Mouse (Mus musculus): ENCODE results near the gene Tsacc. TPM values are rescaled to one million over a fixed set of nuclear protein-coding genes. Genes with fewer than 3 reads are reported as not detected.

The Tsacc gene
- total and polyA plus RNA-seq, 3 experiments: 6.7 to 11.3 (median 9.3) TPM

DNA sequence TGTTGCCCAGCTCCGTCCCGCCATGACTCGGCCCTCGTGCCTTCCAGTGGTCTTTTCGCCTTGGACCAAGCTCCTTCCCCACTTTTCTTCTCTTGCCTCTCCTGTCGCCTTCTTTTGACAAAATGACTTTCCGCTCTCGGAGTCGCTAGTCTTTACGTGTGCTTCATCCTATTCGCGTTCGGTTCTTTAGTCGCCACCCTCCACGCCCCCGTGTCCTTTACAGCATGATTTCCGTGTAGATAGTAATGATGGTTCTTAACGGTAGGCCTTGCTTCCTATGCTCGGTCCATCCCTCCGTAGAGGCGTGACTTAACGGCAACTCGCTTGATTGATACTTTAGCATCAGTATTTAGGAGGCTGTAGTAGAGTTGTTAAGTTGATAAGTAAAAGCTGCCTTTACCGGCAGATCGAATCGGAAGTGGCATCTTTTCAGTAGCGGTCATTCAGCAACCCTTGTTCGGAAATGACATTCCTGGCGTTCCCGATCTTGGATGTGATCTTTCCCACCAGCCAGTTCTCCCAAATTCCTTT, 587 bp upstream of the Tsacc start:
- Histone ChIP-seq H3K27me3 (replicated peaks) (no peaks in the 10 kb centered on the region), H3K27ac (ENCODE audit: insufficient read depth, low read depth) (peak overlapping the region; percentile 83), H3K4me3 (replicated peaks in 1 of 3; ENCODE audit: low read depth in 2 of 3, low read length in 2 of 3, poor library complexity in 1 of 3) (peak overlapping the region; percentile 82 to 98 (median 95)), H3K79me2 (replicated peaks; ENCODE audit: control insufficient read depth, extremely low read depth, insufficient read depth, poor library complexity, severe bottlenecking) (peaks cover 43% of the 10 kb centered on the region), H3K9ac (ENCODE audit: insufficient read depth, low read depth) (peak overlapping the region; percentile 61), H3K36me3 (replicated peaks in 1 of 2; ENCODE audit: control insufficient read depth in 1 of 2, insufficient read depth in 1 of 2, low read length in 1 of 2) (peaks cover 29 to 47% of the 10 kb centered on the region in 2 experiments), H3K4me2 (ENCODE audit: insufficient read depth, low read depth, poor library complexity, severe bottlenecking) (peak overlapping the region; percentile 59; the same call in 1 of the 2 replicates), H3K9me3 (replicated peaks; ENCODE audit: low read length) (no peaks in the 10 kb centered on the region), H3K4me1 (ENCODE audit: control insufficient read depth in 1 of 2, insufficient read depth in 2 of 2) (peaks cover 0 to 28% of the 10 kb centered on the region in 2 experiments; a peak in 3 of 4 replicates)
- dilution Hi-C loops (cut with MboI; ENCODE audit: extremely low pct_ligation_motif_present, extremely low pct_unique_long_range_greater_than_20kb, low sequenced_read_pairs) (no loop called here), in situ Hi-C loops (cut with MboI; ENCODE audit: low pct_ligation_motif_present, low pct_unique_long_range_greater_than_20kb, low sequenced_read_pairs) (loop anchor here (5.0 kb wide), 1 partner anchor 35 kb away; no protein-coding TSS in a partner anchor)
- peak; percentile 57 for DNase-seq (ENCODE audit: extremely low read depth)
- TF ChIP-seq USF2 (conservative IDR thresholded peaks at IDR 0.05; ENCODE audit: low read depth, low read length) (no peak), ELF1 (IDR thresholded peaks at IDR 0.05; ENCODE audit: low read depth, low read length) (peak; percentile 26; the same call in 1 of the 2 replicates), POLR2A (IDR thresholded peaks at IDR 0.05; ENCODE audit: low read depth, low read length) (no peak), CHD1 (IDR thresholded peaks at IDR 0.05; ENCODE audit: low read depth, low read length) (peak; percentile 57; the same call in 1 of the 2 replicates), MAX (IDR thresholded peaks at IDR 0.05; ENCODE audit: low read length) (0 out of 2 replicates have a peak, but pooled peaks have one; percentile 16), TBP (conservative IDR thresholded peaks at IDR 0.05; ENCODE audit: low read depth, low read length) (no peak), PAX5 (IDR thresholded peaks at IDR 0.05; ENCODE audit: low read length) (no peak), SIN3A (IDR thresholded peaks at IDR 0.05; ENCODE audit: low read length) (peak; percentile 83), UBTF (IDR thresholded peaks at IDR 0.05; ENCODE audit: low read depth, low read length) (0 out of 2 replicates have a peak, but pooled peaks have one; percentile 13), E2F4 (IDR thresholded peaks at IDR 0.05; ENCODE audit: insufficient replicate concordance, low read depth, low read length) (no peak), MXI1 (IDR thresholded peaks at IDR 0.05; ENCODE audit: low read depth, low read length) (peak; percentile 78)

DNA sequence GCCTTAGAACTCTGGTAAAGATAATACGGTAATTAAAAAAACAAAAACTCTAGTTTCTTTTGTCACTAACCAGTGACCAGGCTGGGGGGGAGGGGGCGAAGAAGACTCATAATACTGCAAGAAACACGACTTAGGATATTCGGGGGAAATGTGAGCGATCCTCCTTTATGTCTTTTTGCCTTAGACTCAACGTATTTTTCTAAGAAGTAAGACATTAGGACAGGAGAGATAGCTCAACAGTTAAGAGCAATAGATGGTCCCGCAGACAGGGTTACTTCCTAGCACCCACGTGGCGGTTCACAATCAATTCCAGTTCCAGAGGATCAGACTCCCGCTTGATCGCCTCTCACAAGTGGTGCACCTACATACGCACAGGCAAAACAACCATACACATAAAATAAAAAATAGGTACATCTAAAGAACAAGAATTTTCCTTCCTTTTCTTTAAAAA, 664 bp downstream of the Tsacc start:
- H3K4me1 ChIP-seq (ENCODE audit: control insufficient read depth in 1 of 2, insufficient read depth in 2 of 2): peaks cover 0 to 30% of the 10 kb centered on the region in 2 experiments; a peak in 3 of 4 replicates
- peaks cover 41% of the 10 kb centered on the region for H3K79me2 ChIP-seq (replicated peaks; ENCODE audit: control insufficient read depth, extremely low read depth, insufficient read depth, poor library complexity, severe bottlenecking)
- dilution Hi-C loops (cut with MboI; ENCODE audit: extremely low pct_ligation_motif_present, extremely low pct_unique_long_range_greater_than_20kb, low sequenced_read_pairs): no loop called here
- DNase-seq (ENCODE audit: extremely low read depth): peak; percentile 55
- no peaks in the 10 kb centered on the region for H3K27me3 ChIP-seq (replicated peaks)
- H3K4me3 ChIP-seq (replicated peaks in 1 of 3; ENCODE audit: low read depth in 2 of 3, low read length in 2 of 3, poor library complexity in 1 of 3): peak overlapping the region; percentile 52 to 98 (median 67)
- peaks cover 19 to 38% of the 10 kb centered on the region in 2 experiments for H3K36me3 ChIP-seq (replicated peaks in 1 of 2; ENCODE audit: control insufficient read depth in 1 of 2, insufficient read depth in 1 of 2, low read length in 1 of 2)
- H3K27ac ChIP-seq (ENCODE audit: insufficient read depth, low read depth): peak overlapping the region; percentile 51; the same call in 1 of the 2 replicates
- H3K9me3 ChIP-seq (replicated peaks; ENCODE audit: low read length): no peaks in the 10 kb centered on the region
- in situ Hi-C loops (cut with MboI; ENCODE audit: low pct_ligation_motif_present, low pct_unique_long_range_greater_than_20kb, low sequenced_read_pairs): loop anchor here (5.0 kb wide), 1 partner anchor 36 kb away; no protein-coding TSS in a partner anchor
- peak overlapping the region; percentile 86 for H3K9ac ChIP-seq (ENCODE audit: insufficient read depth, low read depth)
- peak overlapping the region; percentile 100 for H3K4me2 ChIP-seq (ENCODE audit: insufficient read depth, low read depth, poor library complexity, severe bottlenecking)
- TF ChIP-seq TBP (conservative IDR thresholded peaks at IDR 0.05; ENCODE audit: low read depth, low read length) (peak; percentile 92; the same call in 1 of the 2 replicates), JUN (IDR thresholded peaks at IDR 0.05; ENCODE audit: insufficient read depth, low read depth, low read length) (no peak), MXI1 (IDR thresholded peaks at IDR 0.05; ENCODE audit: low read depth, low read length) (peak; percentile 99), KAT2A (IDR thresholded peaks at IDR 0.05; ENCODE audit: insufficient replicate concordance, low read length) (no peak), ZMIZ1 (IDR thresholded peaks at IDR 0.05; ENCODE audit: low read depth, low read length) (peak; percentile 97), RAD21 (IDR thresholded peaks at IDR 0.05; ENCODE audit: low read depth, low read length) (no peak), ZKSCAN1 (IDR thresholded peaks at IDR 0.05; ENCODE audit: borderline replicate concordance, low read depth, low read length) (no peak), JUND (conservative IDR thresholded peaks at IDR 0.05; ENCODE audit: low read depth, low read length) (no peak), CHD2 (IDR thresholded peaks at IDR 0.05; ENCODE audit: low read length) (peak; percentile 69), BHLHE40 (IDR thresholded peaks at IDR 0.05; ENCODE audit: low read depth, low read length) (peak; percentile 34; the same call in 1 of the 2 replicates), RCOR1 (conservative IDR thresholded peaks at IDR 0.05; ENCODE audit: low read depth, low read length) (no peak), CTCF (conservative IDR thresholded peaks at IDR 0.05 in 1 of 2, IDR thresholded peaks at IDR 0.05 in 1 of 2; ENCODE audit: low read depth in 2 of 2, low read length in 2 of 2) (no peak), HCFC1 (IDR thresholded peaks at IDR 0.05; ENCODE audit: low read depth, low read length) (no peak), ZNF384 (IDR thresholded peaks at IDR 0.05; ENCODE audit: low read depth, low read length) (0 out of 2 replicates have a peak, but pooled peaks have one; percentile 38), ZC3H11A (IDR thresholded peaks at IDR 0.05; ENCODE audit: low read depth, low read length) (no peak), UBTF (IDR thresholded peaks at IDR 0.05; ENCODE audit: low read depth, low read length) (no peak), USF1 (IDR thresholded peaks at IDR 0.05; ENCODE audit: low read depth, low read length) (peak; percentile 18; the same call in 1 of the 2 replicates), MAX (IDR thresholded peaks at IDR 0.05; ENCODE audit: low read length) (peak; percentile 95), E2F4 (IDR thresholded peaks at IDR 0.05; ENCODE audit: insufficient replicate concordance, low read depth, low read length) (no peak), CHD1 (IDR thresholded peaks at IDR 0.05; ENCODE audit: low read depth, low read length) (no peak; the same call in 1 of the 2 replicates), MAZ (IDR thresholded peaks at IDR 0.05; ENCODE audit: low read depth, low read length) (no peak), EP300 (IDR thresholded peaks at IDR 0.05; ENCODE audit: low read length) (no peak), USF2 (conservative IDR thresholded peaks at IDR 0.05; ENCODE audit: low read depth, low read length) (0 out of 2 replicates have a peak, but pooled peaks have one; percentile 8), GABPA (IDR thresholded peaks at IDR 0.05; ENCODE audit: insufficient replicate concordance, low read depth, low read length) (no peak), PAX5 (IDR thresholded peaks at IDR 0.05; ENCODE audit: low read length) (no peak), SMC3 (IDR thresholded peaks at IDR 0.05; ENCODE audit: low read depth, low read length) (no peak)
